ENCODE assay signal across 9 mouse cellular contexts in the genomic region with DNA sequence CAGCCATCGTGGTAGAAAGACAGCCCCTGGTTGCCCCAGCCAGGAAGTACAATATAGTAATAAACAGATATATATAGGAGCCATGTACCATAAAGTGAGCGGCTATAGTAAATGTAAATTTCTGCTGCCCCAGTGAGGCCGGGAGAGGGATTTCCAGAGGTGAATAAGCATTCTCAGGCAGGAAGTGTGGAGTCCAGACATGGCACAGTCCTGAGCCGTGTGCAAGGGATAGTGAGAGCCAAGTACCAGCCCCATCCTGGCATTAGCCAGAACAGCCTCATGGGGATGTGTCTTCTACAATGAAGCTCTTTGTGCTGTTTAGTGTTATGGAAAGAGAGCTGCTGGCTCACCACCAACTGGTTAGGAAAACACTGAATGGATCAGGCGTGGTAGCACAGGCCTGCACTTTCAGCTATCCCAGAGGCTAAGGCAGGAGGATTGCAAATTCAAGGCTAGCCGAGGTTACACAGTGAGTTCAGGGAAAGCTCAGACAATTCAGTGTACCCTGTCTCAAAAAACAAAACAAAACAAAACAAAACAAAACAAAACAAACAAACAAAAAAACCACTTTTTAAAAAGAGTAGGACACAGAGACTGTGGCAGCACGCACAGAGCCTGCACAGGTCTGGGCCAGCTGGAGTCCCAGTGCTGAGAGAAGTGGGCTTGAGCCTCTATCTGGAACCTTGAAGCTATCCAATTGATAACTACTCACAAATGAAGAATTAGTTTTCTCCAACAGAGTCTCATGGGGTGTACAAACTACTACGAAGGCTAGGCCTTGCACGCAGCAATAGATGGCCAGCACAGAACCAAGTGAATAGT. TPM values are rescaled to one million over a fixed set of nuclear protein-coding genes. Genes with fewer than 3 reads are reported as not detected.
A peak's percentile ranks its signal among the peaks of the same experiment; 100 is the strongest.
DNase-seq lines count a peak whose midpoint lies in the region; TF ChIP-seq lines count a peak whose summit lies in the region.
"Had no signal": no experiment of that assay in that cellular context is flagged by ENCODE, and none has a peak within 500 bp of the region (broad histone marks: within the 10 kb centered on the region; RNA-seq: fewer than 3 reads in every experiment).

No protein-coding gene starts in this region.

- H3K4me1 ChIP-seq in cerebellum, adult 2 months (ENCODE audit: control insufficient read depth, insufficient read depth, low read length), result no peaks in the 10 kb centered on the region
- H3K4me1 ChIP-seq: lung, embryonic 15.5 days had no signal

- intact Hi-C loops in heart, postnatal 25 days (cut with DNase I), result no loop called here
- intact Hi-C loops in left cerebral cortex, postnatal 36 days (cut with DNase I), result no loop called here

- peak; percentile 44 for DNase-seq in cerebellum, adult 11-12 months
- DNase-seq in cerebellum, adult 9-10 months, result no peak
- peak in 1 of 2 experiments; percentile 53 for DNase-seq in cerebellum, adult 2 months
- DNase-seq in heart, postnatal 25 days (ENCODE audit: low spot score), result peak; percentile 35
- peak; percentile 38 to 48 for DNase-seq in left cerebral cortex, postnatal 36 days (ENCODE audit: low spot score in 2 of 2)
- DNase-seq in kidney, postnatal 4 days, result no peak
- no peak for DNase-seq in spleen, postnatal 36 days (ENCODE audit: low spot score in 2 of 2)
- DNase-seq in urinary bladder, adult 18-20 months (ENCODE audit: low spot score in 2 of 2), result no peak

- H3K27me3 ChIP-seq in cerebellum, adult 2 months (ENCODE audit: control insufficient read depth, insufficient read depth, low read length), result no peaks in the 10 kb centered on the region
- H3K27me3 ChIP-seq: lung, embryonic 15.5 days had no signal

- no peak for TF ChIP-seq POLR2A in cerebellum, adult 2 months (IDR thresholded peaks at IDR 0.05; ENCODE audit: borderline replicate concordance, insufficient read depth, low read length)

- no peak for TF ChIP-seq CTCF in cerebellum, adult 2 months (IDR thresholded peaks at IDR 0.05; ENCODE audit: borderline replicate concordance, insufficient read depth, low read depth, low read length)

- peak overlapping the region; percentile 71; the same call in 1 of the 2 replicates for H3K27ac ChIP-seq in cerebellum, adult 2 months (ENCODE audit: insufficient read depth, low read length)
- H3K27ac ChIP-seq: lung, embryonic 15.5 days had no signal

- no peak overlapping the region for H3K4me3 ChIP-seq in cerebellum, adult 2 months (replicated peaks; ENCODE audit: insufficient read depth, low read depth, low read length)
- H3K4me3 ChIP-seq: lung, embryonic 15.5 days had no signal

- WGBS in cerebellum, adult 2 months, result 41% methylated on average over 9 of the region's 9 CpGs

RNA-seq across cellular contexts. Expression of gene Gstm5, which starts 7.7 kb away (rescaled TPM):
- 252 and 282 TPM in 2 replicates for polyA plus RNA-seq in cerebellum, adult 2 months (2012; rRNA removed)
- total RNA-seq in heart, postnatal 25 days (2021), result 10 to 100 TPM; 50.1 to 51.4 TPM
- 100 to 1,000 TPM; 221 to 262 TPM for total RNA-seq in left cerebral cortex, postnatal 36 days (2021)

RNA-seq across cellular contexts. Expression of gene Eps8l3, which starts 10.9 kb away (rescaled TPM):
- polyA plus RNA-seq in cerebellum, adult 2 months (2012; rRNA removed), result 0.05 TPM in 2 replicates
- total RNA-seq in heart, postnatal 25 days (2021), result not detected
- not detected for total RNA-seq in left cerebral cortex, postnatal 36 days (2021)
- polyA plus RNA-seq: lung, embryonic 15.5 days had no signal

RNA-seq across cellular contexts. Expression of gene Gstm7, which starts 43.7 kb away (rescaled TPM):
- 45.9 and 53.9 TPM in 2 replicates for polyA plus RNA-seq in cerebellum, adult 2 months (2012; rRNA removed)
- total RNA-seq in heart, postnatal 25 days (2021), result 10 to 100 TPM; 77.7 to 79.7 TPM
- total RNA-seq in left cerebral cortex, postnatal 36 days (2021), result 10 to 100 TPM; 81.4 to 92.9 TPM

RNA-seq across cellular contexts. Expression of gene Gstm6, which starts 55.7 kb away (rescaled TPM):
- 4.1 and 4.6 TPM in 2 replicates for polyA plus RNA-seq in cerebellum, adult 2 months (2012; rRNA removed)
- 1 to 10 TPM; 1.6 to 3.2 TPM for total RNA-seq in heart, postnatal 25 days (2021)
- total RNA-seq in left cerebral cortex, postnatal 36 days (2021), result 1 to 10 TPM; 4.0 to 4.7 TPM

Comparison
In these comparisons a context has a peak if more than half of its experiments do, and no peak if none do; other contexts are left out.
1. DNase-seq: peak in cerebellum, adult 11-12 months (single experiment), heart, postnatal 25 days (single experiment) and left cerebral cortex, postnatal 36 days (2 of 2); none in cerebellum, adult 9-10 months (single experiment), kidney, postnatal 4 days (0 of 2), spleen, postnatal 36 days (0 of 2) and urinary bladder, adult 18-20 months (0 of 2).
2. RNA of gene Gstm5, which starts 7.7 kb away (total RNA-seq): 221 to 262 TPM in left cerebral cortex, postnatal 36 days; 50.1 to 51.4 TPM in heart, postnatal 25 days; every median in the first group is over 4 times any median in the second.